Mouse (Mus musculus) adipocyte (in vitro differentiated cells): ENCODE results near the gene Kirrel3.

ENCODE experiments used
- DNase-seq: peaks from one replicate; pipeline ENCODE4 v3.0.0-alpha.2; 2016; ENCODE audit warnings: low spot score

The Kirrel3 gene

DNA sequence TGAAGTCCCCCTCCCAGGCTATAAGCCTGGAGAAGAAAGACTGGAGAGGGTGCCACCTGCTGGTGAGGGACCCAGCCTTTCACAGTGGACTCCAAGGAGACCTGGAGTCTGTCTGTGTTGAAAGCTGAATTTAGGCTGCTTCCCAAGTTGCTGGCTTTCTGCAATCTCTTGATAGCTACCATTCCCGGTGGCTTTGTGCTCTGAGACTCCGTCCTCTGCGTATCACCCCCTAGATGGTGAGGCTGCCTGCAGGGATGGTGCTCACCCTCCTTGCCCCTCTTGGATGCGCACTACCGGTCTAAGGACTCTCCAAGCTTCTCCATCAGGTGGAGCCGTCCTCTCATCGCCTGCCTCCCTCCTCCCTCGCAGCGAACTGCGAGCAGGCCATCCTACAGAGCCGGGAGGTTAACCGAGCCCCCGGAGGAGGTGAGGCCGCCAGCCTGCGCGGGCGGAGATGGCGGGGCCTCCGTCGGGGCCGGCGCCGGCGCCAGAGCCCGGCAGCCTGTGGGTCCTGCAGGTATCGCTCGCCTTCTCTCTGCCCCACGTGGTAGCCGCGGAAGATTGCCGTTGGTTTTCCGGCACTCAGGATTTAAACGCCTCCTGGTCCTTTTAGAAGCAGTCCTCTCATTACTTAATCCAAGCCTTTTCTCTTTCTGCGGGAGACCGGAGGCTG lies at the start of gene Kirrel3:
TSS of gene Kirrel3 (plus strand) at position 136 of the 673 bp plus-strand sequence.
- DNase-seq, result peak; percentile 22

DNA sequence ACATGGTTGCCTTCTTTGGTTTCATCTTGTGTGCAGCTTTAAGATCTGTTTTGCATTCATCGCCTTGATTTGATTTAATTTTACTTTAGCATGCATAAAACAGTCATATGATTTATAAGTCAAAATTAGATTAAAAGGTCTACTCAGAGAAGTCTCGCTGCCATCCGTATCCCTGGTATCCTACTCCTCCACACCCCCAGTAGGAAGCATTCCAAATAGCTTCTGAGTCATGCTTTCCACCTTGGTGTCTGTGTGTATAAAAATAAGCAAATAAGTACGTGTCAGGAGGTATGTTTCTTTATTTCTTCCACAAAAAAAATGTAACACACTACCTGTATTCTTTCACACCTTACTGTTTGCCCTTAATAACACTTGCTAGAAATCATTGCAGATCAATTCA lies 45.0 kb upstream of the Kirrel3 start:
- no peak for DNase-seq

DNA sequence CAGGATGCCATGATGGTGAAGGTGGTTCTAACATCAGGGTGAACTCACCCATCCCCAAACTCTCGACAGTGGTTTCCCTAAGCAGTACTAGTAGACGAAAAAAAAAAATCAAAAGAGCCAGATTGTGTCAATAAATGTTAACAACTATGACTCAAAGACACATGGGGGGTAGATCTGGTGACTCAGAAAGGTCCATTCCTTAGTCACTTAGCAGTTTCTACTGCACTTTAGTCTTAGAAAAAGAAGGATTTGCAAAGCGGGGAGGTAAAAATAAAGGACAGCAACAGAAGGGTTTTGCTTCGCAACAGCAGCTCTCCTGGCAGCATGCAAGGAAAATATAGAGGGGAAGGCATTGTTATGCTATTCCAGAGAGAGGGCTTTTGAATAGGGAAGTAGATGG lies 41.7 kb upstream of the Kirrel3 start:
- no peak for DNase-seq

DNA sequence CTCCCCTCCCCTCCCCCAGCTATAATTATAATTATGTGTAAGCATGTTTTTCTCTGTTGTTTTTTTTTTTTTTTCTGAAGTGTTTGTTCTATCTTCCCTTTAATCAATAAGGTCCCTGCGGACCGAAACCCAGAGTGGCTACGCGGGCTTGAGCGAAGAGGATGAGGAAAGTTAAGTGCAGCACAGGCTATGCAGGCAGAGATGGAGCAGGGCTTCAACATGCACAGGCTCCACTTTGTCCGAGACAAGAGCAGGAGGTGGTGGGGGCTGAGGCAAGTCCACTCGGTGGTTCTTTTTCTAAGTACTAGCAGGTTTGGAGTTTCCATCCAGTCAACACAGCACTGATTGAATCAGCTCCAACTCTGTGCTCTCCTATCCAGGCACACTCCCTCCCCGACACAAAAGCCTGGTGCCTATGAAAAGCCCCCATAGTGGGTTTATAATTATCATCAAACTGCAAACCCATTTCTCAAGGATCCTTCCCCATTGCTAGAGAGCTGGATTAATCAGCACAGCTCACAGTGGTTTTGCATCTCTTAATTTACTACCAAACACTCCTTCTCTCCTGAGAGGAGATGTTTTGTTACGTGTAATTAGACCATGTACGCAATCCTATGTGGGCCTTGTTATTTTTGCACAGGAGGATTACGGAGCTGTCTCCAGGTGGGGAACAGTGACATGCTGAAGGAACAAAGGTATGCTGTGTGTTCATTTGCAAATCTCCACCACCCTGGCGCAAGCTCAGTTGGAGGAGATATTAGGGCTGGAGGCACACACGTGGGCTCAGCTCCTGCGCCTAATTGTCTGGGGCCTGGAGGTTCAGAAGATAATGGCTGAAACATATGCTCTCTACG lies 39.0 kb upstream of the Kirrel3 start:
- no peak for DNase-seq

DNA sequence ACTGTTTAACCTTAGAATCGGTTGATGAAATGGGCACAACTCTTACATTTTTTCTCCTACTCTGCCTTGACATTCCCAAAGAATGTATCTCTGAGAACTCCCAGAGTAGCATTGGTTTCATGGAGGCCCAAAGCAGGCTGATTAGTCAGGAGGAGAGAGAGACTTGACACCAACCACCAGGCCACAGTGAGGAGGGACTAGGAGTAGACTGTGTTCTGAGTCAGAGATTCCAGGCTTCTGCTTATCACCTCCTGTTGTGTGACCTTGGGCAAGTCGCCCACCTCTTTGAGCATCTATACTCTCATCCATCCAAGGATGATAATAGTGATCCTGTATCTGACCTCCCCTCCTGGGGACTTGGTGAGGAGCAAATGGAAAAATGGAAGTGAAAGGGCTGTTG lies 38.0 kb upstream of the Kirrel3 start:
- no peak for DNase-seq

DNA sequence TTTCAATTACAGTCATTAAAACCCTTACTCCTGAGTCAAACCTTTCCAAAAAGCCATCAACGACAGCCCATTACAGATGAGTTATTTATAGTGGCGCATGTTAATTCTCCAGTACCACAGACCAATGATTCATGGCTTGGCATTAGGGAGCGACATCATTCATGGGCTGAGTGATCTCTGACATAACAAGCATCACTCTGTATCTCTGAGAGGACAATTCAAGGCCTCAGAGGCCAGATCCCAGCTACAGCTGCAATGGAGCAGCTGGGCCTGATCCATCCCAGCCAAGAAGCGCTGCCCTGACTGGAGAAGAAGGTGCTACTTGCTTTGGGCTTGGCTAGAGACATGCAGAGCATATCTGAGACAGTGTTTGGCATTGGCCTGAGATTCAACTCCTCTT lies 37.2 kb upstream of the Kirrel3 start:
- no peak for DNase-seq

DNA sequence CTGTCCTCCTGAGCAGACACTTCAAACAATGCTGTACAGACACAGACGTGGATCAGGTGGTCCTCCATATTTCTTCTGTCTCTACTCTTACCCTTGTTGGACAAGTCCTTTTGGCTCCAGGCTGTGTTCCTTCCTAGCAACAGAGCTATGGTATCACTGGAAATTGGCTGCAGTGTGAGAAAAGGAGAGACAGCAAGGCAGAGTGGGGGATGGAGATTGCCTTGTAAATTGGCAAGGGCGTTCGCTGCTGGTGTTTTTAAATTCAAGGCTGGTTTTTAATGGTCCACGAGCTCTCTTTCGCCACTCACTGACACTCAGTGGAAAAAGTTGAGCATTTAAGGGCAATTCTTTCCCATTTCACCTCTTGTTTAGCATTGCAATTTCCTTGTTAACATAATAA lies 27.5 kb upstream of the Kirrel3 start:
- no peak for DNase-seq

DNA sequence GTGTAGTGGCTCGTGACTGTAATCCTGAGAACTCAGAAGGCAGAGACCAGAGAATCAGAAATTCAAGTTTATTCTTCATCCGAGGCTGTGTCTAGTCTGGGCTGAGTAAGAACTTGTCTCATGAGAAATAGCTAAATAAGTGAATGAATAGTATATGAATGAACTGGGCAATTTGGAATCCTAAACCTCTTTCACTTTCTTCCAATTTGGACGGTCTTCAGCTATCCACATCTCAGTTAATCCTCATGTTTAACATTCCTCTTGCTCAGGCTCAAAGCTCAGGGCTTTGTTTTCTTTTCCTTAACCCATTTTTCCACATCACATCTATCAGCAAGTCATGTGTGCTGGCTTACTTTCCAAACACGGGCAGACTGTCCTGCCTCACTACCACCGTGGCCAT lies 25.7 kb upstream of the Kirrel3 start:
- DNase-seq, result no peak

DNA sequence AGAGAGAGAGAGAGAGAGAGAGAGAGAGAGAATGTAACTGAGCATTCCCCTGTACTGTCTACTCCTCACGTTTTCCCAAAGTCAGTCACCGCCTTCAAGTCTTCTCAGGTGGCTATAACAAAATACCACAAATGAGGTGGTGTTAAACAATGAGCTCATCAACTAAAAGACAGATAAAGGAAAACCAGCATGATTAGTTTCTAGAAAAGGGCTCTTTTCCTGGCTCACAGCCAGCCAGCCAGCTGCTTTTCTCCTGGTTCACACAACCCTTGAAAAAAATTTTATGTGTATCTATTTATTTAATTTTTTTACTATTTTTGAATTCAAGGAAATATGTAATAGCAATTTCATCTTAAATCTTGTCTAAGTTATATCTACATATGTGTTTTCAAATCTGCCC lies 22.0 kb upstream of the Kirrel3 start:
- no peak for DNase-seq

DNA sequence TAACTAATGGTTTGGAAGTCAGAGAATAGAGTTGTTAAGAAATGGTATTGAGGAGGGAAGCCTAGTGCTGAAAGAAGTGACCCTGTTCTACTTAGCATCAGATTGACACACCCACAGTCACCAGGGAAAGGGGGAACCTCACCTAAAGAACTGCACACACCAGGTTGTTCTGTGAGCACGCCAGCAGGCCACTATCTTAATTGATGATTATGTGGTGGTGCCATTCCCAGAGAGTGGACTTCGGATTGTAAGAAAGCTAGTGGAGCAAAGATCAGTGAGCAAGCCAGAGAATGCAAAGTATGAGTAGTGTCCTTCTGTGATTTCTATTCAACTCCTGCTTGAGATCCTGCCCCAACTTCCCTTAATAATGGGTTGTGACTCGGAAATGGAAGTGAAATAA lies 19.6 kb upstream of the Kirrel3 start:
- DNase-seq, result no peak

DNA sequence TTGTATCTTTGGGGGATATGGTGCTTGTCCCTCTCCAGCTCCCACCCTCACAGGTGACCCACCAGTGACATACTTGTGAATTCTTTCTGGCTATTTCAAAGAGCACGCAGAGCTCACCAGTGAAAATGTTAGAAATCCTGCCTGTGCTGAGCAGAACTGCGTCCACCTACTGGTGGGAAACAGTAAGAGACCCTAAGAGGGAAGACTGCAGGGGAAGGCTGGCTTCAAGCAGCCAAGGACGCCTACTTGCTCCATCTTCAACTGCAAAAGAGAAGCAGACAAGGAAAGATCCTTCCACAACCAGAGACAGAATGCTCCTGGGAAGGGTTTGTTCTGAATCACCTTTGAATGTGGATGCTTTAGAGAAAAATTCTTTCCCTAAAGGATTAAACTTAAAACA lies 16.5 kb upstream of the Kirrel3 start:
- DNase-seq, result no peak

DNA sequence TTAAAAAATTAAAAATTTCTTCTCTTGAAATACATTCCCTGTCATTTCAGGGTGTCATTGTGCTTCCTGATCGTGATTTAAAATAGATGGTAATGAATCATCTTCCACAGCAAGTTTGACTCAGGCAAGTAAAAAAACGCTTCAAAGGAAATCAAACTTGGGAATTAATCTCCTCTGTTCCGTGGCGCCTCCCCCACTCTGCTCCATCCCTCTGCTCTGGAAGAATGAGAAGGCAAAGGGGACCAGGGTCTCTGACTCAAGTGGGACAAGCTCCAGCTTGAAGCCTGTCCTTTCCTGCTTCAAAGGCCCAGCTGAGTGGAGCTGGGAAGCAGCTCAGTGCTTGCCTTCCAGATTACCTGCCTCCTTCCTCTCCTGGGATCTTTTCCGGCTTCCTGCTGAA lies 9.5 kb upstream of the Kirrel3 start:
- DNase-seq, result no peak

DNA sequence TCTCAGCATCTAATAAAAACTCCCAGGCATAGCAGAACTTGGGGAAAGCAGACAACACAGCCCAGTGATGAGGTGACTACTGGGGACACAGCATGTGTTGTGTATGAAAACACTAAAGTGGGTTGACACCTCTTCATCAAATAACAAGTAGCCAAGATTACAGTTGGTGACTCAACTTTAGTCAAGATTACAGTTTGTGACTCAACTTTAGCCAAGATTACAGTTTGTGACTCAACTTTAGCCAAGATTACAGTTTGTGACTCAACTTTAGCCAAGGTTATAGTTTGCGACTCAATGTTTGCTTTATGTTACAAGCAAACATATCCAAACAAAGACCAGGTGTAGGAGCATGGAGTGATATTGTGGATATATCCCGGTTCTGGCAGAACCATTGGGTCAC lies 7.2 kb upstream of the Kirrel3 start:
- no peak for DNase-seq

DNA sequence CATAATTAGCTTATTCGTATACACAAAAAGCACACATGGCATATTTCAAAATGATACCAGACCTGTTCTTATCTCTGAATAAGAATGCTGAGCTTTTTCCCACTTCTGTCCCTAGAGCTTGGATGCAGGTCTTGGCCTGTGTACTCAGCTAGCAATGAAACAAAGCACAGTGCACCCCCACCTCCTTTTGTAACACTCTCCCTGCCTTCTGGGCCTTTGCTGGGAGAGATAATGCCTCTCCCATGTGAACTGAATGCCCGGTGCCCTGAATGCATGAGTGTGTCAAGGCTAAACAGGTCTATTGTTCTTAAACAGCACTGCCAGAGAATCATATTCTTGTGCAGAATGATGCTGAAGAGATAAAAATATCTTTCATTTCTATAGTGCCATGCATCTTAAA lies 2.5 kb upstream of the Kirrel3 start:
- DNase-seq, result no peak

DNA sequence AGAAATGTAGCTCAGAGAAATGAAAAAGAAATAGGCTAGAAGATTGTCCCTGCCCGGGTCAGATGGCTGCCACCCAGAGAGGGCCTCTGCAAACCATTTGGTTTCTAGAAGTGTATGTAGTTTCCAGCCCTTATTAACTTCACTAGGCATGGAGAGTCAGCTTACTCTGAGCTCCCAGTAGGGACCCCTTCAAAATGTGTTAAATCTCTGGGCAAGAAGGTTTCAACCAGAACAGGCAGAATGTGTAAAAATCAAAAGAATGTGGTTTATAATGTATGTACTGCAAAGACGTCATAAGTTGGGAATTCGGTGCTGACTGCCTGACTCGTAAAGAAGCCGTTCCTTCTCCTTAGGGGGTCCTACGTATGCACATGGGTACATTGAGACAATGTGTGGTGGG lies 1.0 kb upstream of the Kirrel3 start:
- DNase-seq, result no peak

DNA sequence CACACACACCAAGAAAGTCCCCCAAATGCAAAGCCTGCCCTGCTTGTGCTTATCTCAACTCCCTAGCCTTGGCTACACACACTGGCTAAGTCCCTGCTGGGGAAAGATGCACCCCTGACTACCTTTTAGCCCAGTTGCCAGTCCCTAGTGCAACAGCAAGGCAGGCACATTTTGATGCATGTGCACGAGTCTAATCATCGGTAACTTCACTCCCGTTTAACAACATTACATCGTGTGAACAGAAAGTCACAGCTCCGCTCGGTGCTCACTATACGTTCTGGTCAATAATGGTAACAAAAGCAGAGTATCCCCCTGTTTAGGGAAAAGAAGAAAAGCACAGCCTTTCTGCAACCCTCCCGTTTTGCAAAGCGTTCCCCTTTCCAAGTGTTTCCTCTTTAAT lies 2.6 kb downstream of the Kirrel3 start:
- DNase-seq, result no peak

DNA sequence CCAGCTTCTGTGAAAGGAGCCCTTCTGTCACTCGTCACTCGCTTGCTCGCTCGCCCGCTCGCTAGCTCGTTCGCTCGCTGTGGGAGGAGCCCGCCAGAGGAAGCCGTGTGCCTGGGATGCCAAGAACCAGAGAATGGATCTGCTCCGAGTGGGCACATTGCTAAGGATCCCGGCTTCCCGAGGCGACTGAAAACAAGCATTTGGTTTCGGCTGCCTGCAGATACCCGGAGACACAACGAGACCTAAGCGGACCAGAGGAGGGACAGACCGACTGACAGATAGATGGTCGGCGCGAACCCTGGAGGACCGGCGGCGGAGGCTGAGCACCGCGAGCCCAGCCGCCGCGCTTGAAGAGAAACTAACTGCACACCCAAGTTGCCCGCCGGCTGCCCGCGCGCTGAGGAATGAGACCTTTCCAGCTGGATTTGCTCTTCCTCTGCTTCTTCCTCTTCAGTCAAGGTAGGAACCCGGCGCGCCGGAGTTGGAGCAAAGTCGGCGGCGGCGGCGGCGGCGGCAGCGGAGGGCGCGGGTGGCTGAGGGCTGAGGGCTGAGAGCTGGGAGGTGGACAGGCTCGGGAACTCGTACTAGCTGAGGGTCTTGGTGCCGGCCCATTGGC lies 3.1 kb downstream of the Kirrel3 start:
- no peak for DNase-seq

DNA sequence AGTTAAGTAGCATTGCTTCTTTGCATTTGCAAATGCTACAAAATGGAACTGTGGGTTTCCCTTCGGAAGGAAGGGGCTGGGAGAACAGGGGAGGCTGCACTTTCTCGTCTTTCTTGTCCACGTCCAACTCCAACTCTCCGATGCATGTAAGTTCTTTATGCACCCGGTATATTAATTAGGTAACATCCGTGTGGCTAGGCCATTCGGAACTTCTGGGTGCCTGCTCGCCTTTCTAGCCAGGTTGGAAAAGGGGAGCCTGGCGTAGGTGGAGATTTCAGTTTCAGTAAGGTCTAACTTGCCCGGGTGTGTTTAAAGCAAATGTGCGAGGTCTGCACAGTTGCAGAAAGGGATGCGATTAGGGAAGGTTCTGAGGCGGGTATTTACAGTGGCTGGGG lies 3.6 kb downstream of the Kirrel3 start:
- DNase-seq, result no peak

DNA sequence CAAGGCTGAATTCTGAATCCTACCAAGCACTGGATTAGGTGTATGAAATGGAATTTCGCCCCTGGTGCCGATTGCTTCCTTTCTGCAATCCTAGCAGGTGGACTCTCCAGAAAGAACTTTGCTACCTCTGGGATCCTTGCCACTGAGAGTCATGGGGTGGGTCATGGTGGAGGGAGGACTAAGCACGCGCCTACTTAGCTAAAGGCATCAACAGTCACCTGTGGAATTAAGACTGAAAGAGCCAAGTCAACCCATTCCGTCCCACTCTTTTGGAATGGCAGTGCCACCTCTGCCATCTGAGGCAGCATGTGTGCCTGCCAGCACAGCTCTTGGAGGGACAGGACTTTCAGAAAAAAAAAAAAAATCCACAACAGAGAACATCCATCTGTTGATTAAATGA lies 4.1 kb downstream of the Kirrel3 start:
- no peak for DNase-seq

DNA sequence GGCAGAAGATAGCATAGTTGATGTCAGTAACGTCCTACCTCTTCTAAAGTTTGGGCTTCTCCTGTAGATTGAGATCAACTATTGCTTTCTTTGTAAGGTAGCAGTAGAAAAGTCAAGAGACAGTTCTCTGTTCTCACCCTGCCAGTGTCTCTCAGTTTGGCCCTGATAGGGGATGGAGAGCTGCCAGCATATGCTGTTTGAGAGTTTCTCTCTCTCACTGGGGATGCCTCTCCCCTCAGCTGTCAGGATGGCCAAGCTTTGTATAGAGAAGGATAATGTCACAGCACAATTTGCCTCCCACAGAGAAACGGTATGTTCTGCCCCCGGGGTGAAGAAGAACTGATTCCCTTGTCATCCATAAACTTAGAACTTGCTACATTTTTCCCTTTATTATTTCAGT lies 6.4 kb downstream of the Kirrel3 start:
- no peak for DNase-seq

DNA sequence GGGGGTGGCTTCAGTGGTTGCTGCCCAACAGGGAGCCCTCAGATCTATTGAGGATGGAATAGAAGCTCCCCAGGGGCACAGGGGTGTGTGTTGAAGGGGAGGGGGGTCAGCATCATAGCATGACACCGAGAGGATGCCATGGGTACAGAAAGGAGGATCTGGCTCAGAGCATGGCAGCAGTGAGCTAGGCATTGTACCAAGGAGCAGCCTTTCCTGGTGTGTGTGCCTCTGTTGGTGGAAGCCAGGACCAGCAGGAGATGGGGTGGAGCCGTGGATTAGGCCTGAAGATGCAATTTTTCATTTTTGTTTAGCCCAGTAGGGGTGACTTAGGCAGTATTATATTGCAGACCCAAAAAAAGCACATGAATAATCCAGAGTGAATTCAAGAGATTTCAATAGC lies 7.9 kb downstream of the Kirrel3 start:
- no peak for DNase-seq

DNA sequence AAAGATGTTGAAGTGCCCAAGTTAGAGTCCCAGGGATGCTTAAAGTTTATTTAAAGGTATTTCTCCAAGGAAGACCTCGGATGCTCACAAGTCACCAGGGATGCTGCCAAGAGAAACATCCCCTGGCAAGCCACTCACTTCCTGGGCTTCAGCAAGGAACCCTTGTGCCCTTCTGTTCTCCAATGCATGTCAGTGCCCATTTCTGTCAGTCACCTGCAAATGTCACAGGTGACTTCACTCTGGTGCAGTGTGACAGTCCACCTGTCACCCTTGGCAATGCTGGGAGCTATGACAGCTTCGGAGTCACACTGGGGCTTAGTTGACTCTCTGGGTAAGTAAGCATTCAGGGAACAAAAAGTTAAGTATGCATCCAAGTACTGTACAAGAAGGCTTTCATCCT lies 12.4 kb downstream of the Kirrel3 start:
- no peak for DNase-seq

DNA sequence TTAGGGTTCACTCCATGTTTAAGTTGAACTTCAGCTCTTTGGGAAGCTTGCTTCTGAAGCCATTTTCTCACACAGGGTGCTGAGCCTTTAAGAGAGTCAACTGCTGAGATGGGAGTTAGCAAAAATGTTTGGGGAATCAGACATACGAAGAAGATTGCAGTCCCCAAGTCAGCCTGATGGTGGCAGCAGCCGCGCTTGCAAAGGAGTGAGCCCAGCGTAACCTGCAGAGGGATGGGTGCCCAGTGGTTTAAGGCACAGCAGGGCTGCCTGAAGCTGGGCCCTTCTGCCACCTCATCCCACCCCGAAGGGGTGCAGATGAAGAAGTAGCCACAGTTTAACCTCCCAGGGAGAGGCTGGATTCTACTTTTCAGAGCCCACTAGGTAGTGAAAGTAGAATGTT lies 13.0 kb downstream of the Kirrel3 start:
- DNase-seq, result peak; percentile 76
